Mouse (Mus musculus): ENCODE results near the gene Ndrg2. TPM values are rescaled to one million over a fixed set of nuclear protein-coding genes. Genes with fewer than 3 reads are reported as not detected.

Ndrg2 gene
- polyA plus RNA-seq, 1 experiment from 2014 or later: 21.5 TPM

- Histone ChIP-seq H3K27me3 (replicated peaks; ENCODE audit: control insufficient read depth, insufficient read depth, low read length) (no peaks in the 10 kb centered on the region), H3K36me3 (ENCODE audit: control insufficient read depth, insufficient read depth, low read length) (no peaks in the 10 kb centered on the region), H3K4me1 (replicated peaks; ENCODE audit: control insufficient read depth, insufficient read depth, low read length) (peaks cover 24% of the 10 kb centered on the region), H3K9ac (ENCODE audit: low read depth, low read length) (no peak overlapping the region), H3K27ac (ENCODE audit: low read depth, low read length) (no peak overlapping the region), H3K4me2 (no peak overlapping the region), H3K4me3 (ENCODE audit: low read depth, low read length) (no peak overlapping the region), H3K9me3 (ENCODE audit: control insufficient read depth, low read length) (no peaks in the 10 kb centered on the region)
- DNase-seq (ENCODE audit: low spot score) (no peak), ATAC-seq (replicated peaks; ENCODE audit: low FRiP score) (no peak)
- WGBS: 67% methylated on average over 7 of the region's 7 CpGs
Measured at GRCm38 (mm10) chr14:51904706-51905105, 9.3 kb downstream of the Ndrg2 start.

- DNase-seq (ENCODE audit: low spot score): no peak
- no peak for ATAC-seq (replicated peaks; ENCODE audit: low FRiP score)
- H3K4me3 ChIP-seq (ENCODE audit: low read depth, low read length): no peak overlapping the region
- no peaks in the 10 kb centered on the region for H3K9me3 ChIP-seq (ENCODE audit: control insufficient read depth, low read length)
- H3K36me3 ChIP-seq (ENCODE audit: control insufficient read depth, insufficient read depth, low read length): no peaks in the 10 kb centered on the region
- no peak overlapping the region for H3K9ac ChIP-seq (ENCODE audit: low read depth, low read length)
- H3K27ac ChIP-seq (ENCODE audit: low read depth, low read length): no peak overlapping the region
- 90% methylated on average over 9 of the region's 9 CpGs for WGBS
- H3K4me2 ChIP-seq: no peak overlapping the region
- H3K27me3 ChIP-seq (replicated peaks; ENCODE audit: control insufficient read depth, insufficient read depth, low read length): no peaks in the 10 kb centered on the region
- peaks cover 24% of the 10 kb centered on the region for H3K4me1 ChIP-seq (replicated peaks; ENCODE audit: control insufficient read depth, insufficient read depth, low read length)
Measured at GRCm38 (mm10) chr14:51903782-51904181, 10.2 kb downstream of the Ndrg2 start.

- 63% methylated on average over 9 of the region's 9 CpGs for WGBS
- peak; percentile 56 for ATAC-seq (replicated peaks; ENCODE audit: low FRiP score)
- H3K27ac ChIP-seq (ENCODE audit: low read depth, low read length): no peak overlapping the region
- H3K9ac ChIP-seq (ENCODE audit: low read depth, low read length): no peak overlapping the region
- H3K4me3 ChIP-seq (ENCODE audit: low read depth, low read length): no peak overlapping the region
- no peaks in the 10 kb centered on the region for H3K9me3 ChIP-seq (ENCODE audit: control insufficient read depth, low read length)
- H3K27me3 ChIP-seq (replicated peaks; ENCODE audit: control insufficient read depth, insufficient read depth, low read length): no peaks in the 10 kb centered on the region
- peak; percentile 72 for DNase-seq (ENCODE audit: low spot score)
- H3K4me2 ChIP-seq: no peak overlapping the region
- H3K36me3 ChIP-seq (ENCODE audit: control insufficient read depth, insufficient read depth, low read length): no peaks in the 10 kb centered on the region
- peaks cover 20% of the 10 kb centered on the region for H3K4me1 ChIP-seq (replicated peaks; ENCODE audit: control insufficient read depth, insufficient read depth, low read length)
Measured at GRCm38 (mm10) chr14:51902806-51903710, 10.9 kb downstream of the Ndrg2 start.

GRCm38 (mm10) chr14:51899351-51899750 is 14.6 kb downstream of the Ndrg2 start:
- H3K4me2 ChIP-seq: no peak overlapping the region
- no peaks in the 10 kb centered on the region; the same call in 1 of the 2 replicates for H3K4me1 ChIP-seq (replicated peaks; ENCODE audit: control insufficient read depth, insufficient read depth, low read length)
- H3K27ac ChIP-seq (ENCODE audit: low read depth, low read length): no peak overlapping the region
- H3K27me3 ChIP-seq (replicated peaks; ENCODE audit: control insufficient read depth, insufficient read depth, low read length): no peaks in the 10 kb centered on the region
- H3K4me3 ChIP-seq (ENCODE audit: low read depth, low read length): no peak overlapping the region
- DNase-seq (ENCODE audit: low spot score) (no peak), ATAC-seq (replicated peaks; ENCODE audit: low FRiP score) (no peak)
- no peaks in the 10 kb centered on the region for H3K9me3 ChIP-seq (ENCODE audit: control insufficient read depth, low read length)
- H3K9ac ChIP-seq (ENCODE audit: low read depth, low read length): no peak overlapping the region
- WGBS: 83% methylated on average over 1 of the region's 1 CpGs
- no peaks in the 10 kb centered on the region for H3K36me3 ChIP-seq (ENCODE audit: control insufficient read depth, insufficient read depth, low read length)

GRCm38 (mm10) chr14:51896539-51897170 is 17.3 kb downstream of the Ndrg2 start:
- no peaks in the 10 kb centered on the region for H3K9me3 ChIP-seq (ENCODE audit: control insufficient read depth, low read length)
- H3K27ac ChIP-seq (ENCODE audit: low read depth, low read length): no peak overlapping the region
- peaks cover 2% of the 10 kb centered on the region; the same call in 1 of the 2 replicates for H3K36me3 ChIP-seq (ENCODE audit: control insufficient read depth, insufficient read depth, low read length)
- ATAC-seq (replicated peaks; ENCODE audit: low FRiP score) (no peak), DNase-seq (ENCODE audit: low spot score) (no peak)
- H3K4me1 ChIP-seq (replicated peaks; ENCODE audit: control insufficient read depth, insufficient read depth, low read length): peaks cover 10% of the 10 kb centered on the region
- no peaks in the 10 kb centered on the region for H3K27me3 ChIP-seq (replicated peaks; ENCODE audit: control insufficient read depth, insufficient read depth, low read length)
- no peak overlapping the region for H3K9ac ChIP-seq (ENCODE audit: low read depth, low read length)
- 74% methylated on average over 8 of the region's 8 CpGs for WGBS
- no peak overlapping the region for H3K4me3 ChIP-seq (ENCODE audit: low read depth, low read length)
- no peak overlapping the region for H3K4me2 ChIP-seq

- no peak overlapping the region for H3K4me2 ChIP-seq
- 55% methylated on average over 6 of the region's 6 CpGs for WGBS
- peaks cover 9% of the 10 kb centered on the region for H3K36me3 ChIP-seq (ENCODE audit: control insufficient read depth, insufficient read depth, low read length)
- no peak overlapping the region for H3K9ac ChIP-seq (ENCODE audit: low read depth, low read length)
- H3K9me3 ChIP-seq (ENCODE audit: control insufficient read depth, low read length): no peaks in the 10 kb centered on the region
- ATAC-seq (replicated peaks; ENCODE audit: low FRiP score): no peak; the same call in 1 of the 2 replicates
- H3K4me1 ChIP-seq (replicated peaks; ENCODE audit: control insufficient read depth, insufficient read depth, low read length): peaks cover 10% of the 10 kb centered on the region
- H3K27ac ChIP-seq (ENCODE audit: low read depth, low read length): no peak overlapping the region
- H3K27me3 ChIP-seq (replicated peaks; ENCODE audit: control insufficient read depth, insufficient read depth, low read length): no peaks in the 10 kb centered on the region
- H3K4me3 ChIP-seq (ENCODE audit: low read depth, low read length): no peak overlapping the region
- no peak for DNase-seq (ENCODE audit: low spot score)
Measured at GRCm38 (mm10) chr14:51896019-51896418, 17.9 kb downstream of the Ndrg2 start.

GRCm38 (mm10) chr14:51895071-51895470 is 18.9 kb downstream of the Ndrg2 start:
- Histone ChIP-seq H3K4me3 (ENCODE audit: low read depth, low read length) (no peak overlapping the region), H3K27ac (ENCODE audit: low read depth, low read length) (no peak overlapping the region), H3K4me2 (no peak overlapping the region), H3K27me3 (replicated peaks; ENCODE audit: control insufficient read depth, insufficient read depth, low read length) (no peaks in the 10 kb centered on the region), H3K9ac (ENCODE audit: low read depth, low read length) (no peak overlapping the region), H3K36me3 (ENCODE audit: control insufficient read depth, insufficient read depth, low read length) (peaks cover 17% of the 10 kb centered on the region), H3K4me1 (replicated peaks; ENCODE audit: control insufficient read depth, insufficient read depth, low read length) (peaks cover 10% of the 10 kb centered on the region), H3K9me3 (ENCODE audit: control insufficient read depth, low read length) (no peaks in the 10 kb centered on the region)
- ATAC-seq (replicated peaks; ENCODE audit: low FRiP score) (no peak), DNase-seq (ENCODE audit: low spot score) (no peak)
- WGBS: 80% methylated on average over 14 of the region's 14 CpGs

GRCm38 (mm10) chr14:51893809-51894208 is 20.1 kb downstream of the Ndrg2 start:
- H3K9me3 ChIP-seq (ENCODE audit: control insufficient read depth, low read length): no peaks in the 10 kb centered on the region
- peak overlapping the region; percentile 19 for H3K4me2 ChIP-seq
- H3K9ac ChIP-seq (ENCODE audit: low read depth, low read length): peak overlapping the region; percentile 23; the same call in 1 of the 2 replicates
- peaks cover 10% of the 10 kb centered on the region for H3K4me1 ChIP-seq (replicated peaks; ENCODE audit: control insufficient read depth, insufficient read depth, low read length)
- no peak overlapping the region for H3K4me3 ChIP-seq (ENCODE audit: low read depth, low read length)
- 51% methylated on average over 3 of the region's 3 CpGs for WGBS
- H3K27ac ChIP-seq (ENCODE audit: low read depth, low read length): no peak overlapping the region
- DNase-seq (ENCODE audit: low spot score): no peak
- no peaks in the 10 kb centered on the region for H3K27me3 ChIP-seq (replicated peaks; ENCODE audit: control insufficient read depth, insufficient read depth, low read length)
- H3K36me3 ChIP-seq (ENCODE audit: control insufficient read depth, insufficient read depth, low read length): peaks cover 17% of the 10 kb centered on the region
- peak; percentile 64; the same call in 1 of the 2 replicates for ATAC-seq (replicated peaks; ENCODE audit: low FRiP score)

Data from liver, embryonic 11.5 days (tissue).